Mouse (Mus musculus) myocyte (in vitro differentiated cells): ENCODE data around the gene Arhgap10. TPM values are rescaled to one million over a fixed set of nuclear protein-coding genes. Genes with fewer than 3 reads are reported as not detected.

Experiments used
- H3K27me3 ChIP-seq: one replicate; pipeline ENCODE4 v1.6.1; 2011; ENCODE audit not compliant: control insufficient read depth, insufficient read depth, insufficient read length
- H3K36me3 ChIP-seq: one replicate; pipeline ENCODE4 v1.6.1; 2011; ENCODE audit not compliant: control insufficient read depth, insufficient read depth
- H3K4me2 ChIP-seq: one replicate; pipeline ENCODE4 v1.6.1; 2011; ENCODE audit warnings: low read depth, control low read depth
- H3K4me3 ChIP-seq: one replicate; pipeline ENCODE4 v1.5.1; 2011; ENCODE audit warnings: mild to moderate bottlenecking, control low read depth, moderate library complexity
- H3K79me2 ChIP-seq: one replicate; pipeline ENCODE4 v1.6.1; 2011; ENCODE audit not compliant: control insufficient read depth, insufficient read depth
- H3ac ChIP-seq: one replicate; pipeline ENCODE4 v1.6.1; 2011; ENCODE audit not compliant: control insufficient read depth, insufficient read length
- CEBPB ChIP-seq: IDR thresholded peaks from 2 replicates; pipeline ENCODE4 v1.6.1; 2011; ENCODE audit warnings: mild to moderate bottlenecking, moderate library complexity; ENCODE audit not compliant: poor library complexity, insufficient read depth, severe bottlenecking
- E2F4 ChIP-seq: IDR thresholded peaks from one replicate; pipeline ENCODE4 v1.6.1; 2011; ENCODE audit warnings: mild to moderate bottlenecking, control low read depth, moderate library complexity; ENCODE audit not compliant: insufficient read depth
- MAX ChIP-seq: IDR thresholded peaks from one replicate; pipeline ENCODE4 v1.6.1; 2011; ENCODE audit warnings: low read depth, mild to moderate bottlenecking, control low read depth
- MYOD1 ChIP-seq, 3 experiments: IDR thresholded peaks; one replicate each; pipeline ENCODE4 v1.6.1; 2011; ENCODE audit warnings: control low read depth in 2 of 3, low read depth in 2 of 3, mild to moderate bottlenecking in 2 of 3, moderate library complexity in 1 of 3; ENCODE audit not compliant: insufficient read length in 2 of 3, control insufficient read depth in 1 of 3
- MYOG ChIP-seq, 3 experiments: IDR thresholded peaks; one replicate each; pipeline ENCODE4 v1.6.1; 2011; ENCODE audit warnings: control low read depth in 2 of 3, low read depth in 2 of 3, mild to moderate bottlenecking in 2 of 3; ENCODE audit not compliant: insufficient read length in 2 of 3, control insufficient read depth in 1 of 3, insufficient read depth in 1 of 3
- POLR2A ChIP-seq: IDR thresholded peaks from one replicate; pipeline ENCODE4 v1.6.1; 2011; ENCODE audit warnings: low read depth, mild to moderate bottlenecking, control low read depth, moderate library complexity; ENCODE audit not compliant: insufficient read length
- POLR2AphosphoS2 ChIP-seq: IDR thresholded peaks from one replicate; pipeline ENCODE4 v1.6.1; 2011; ENCODE audit warnings: low read depth, control low read depth; ENCODE audit not compliant: insufficient read length
- REST ChIP-seq: IDR thresholded peaks from one replicate; pipeline ENCODE4 v1.6.1; 2011; ENCODE audit warnings: mild to moderate bottlenecking, control low read depth, moderate library complexity; ENCODE audit not compliant: insufficient read depth, insufficient read length
- SRF ChIP-seq: IDR thresholded peaks from one replicate; pipeline ENCODE4 v1.6.1; 2011; ENCODE audit warnings: low read depth; ENCODE audit not compliant: control insufficient read depth, insufficient read length
- TCF12 ChIP-seq: IDR thresholded peaks from one replicate; pipeline ENCODE4 v1.6.1; 2011; ENCODE audit warnings: mild to moderate bottlenecking, control low read depth; ENCODE audit not compliant: poor library complexity, insufficient read depth, severe bottlenecking
- TCF3 ChIP-seq: IDR thresholded peaks from one replicate; pipeline ENCODE4 v1.6.1; 2011; ENCODE audit warnings: low read depth, control low read depth; ENCODE audit not compliant: insufficient read length
- USF1 ChIP-seq: IDR thresholded peaks from one replicate; pipeline ENCODE4 v1.6.1; 2011; ENCODE audit warnings: low read depth, mild to moderate bottlenecking, control low read depth, moderate library complexity
- polyA plus RNA-seq: library from polyadenylated mRNA; unstranded; fragments of >200 nt; fragmentation: generic; extraction: Trizol; gene quantifications from one replicate; pipeline ENCODE4 v1.2.1, GENCODE M21; 2012; ENCODE audit warnings: missing spikeins

The Arhgap10 gene
- polyA plus RNA-seq, 1 experiment, result 18.1 TPM

GRCm38 (mm10) chr8:77506539-77506938 is 11.2 kb downstream of the Arhgap10 start:
- H3K27me3 ChIP-seq, result no peaks in the 10 kb centered on the region
- H3K36me3 ChIP-seq, result no peaks in the 10 kb centered on the region
- no peak for TF ChIP-seq SRF
- no peak for TF ChIP-seq POLR2AphosphoS2
- no peak for TF ChIP-seq MYOD1 (IDR thresholded peaks at IDR 0.05; ENCODE audit: control insufficient read depth in 1 of 3, insufficient read length in 2 of 3, low read depth in 2 of 3)
- no peak for TF ChIP-seq TCF12
- TF ChIP-seq MAX, result no peak
- no peak for TF ChIP-seq E2F4
- TF ChIP-seq POLR2A, result no peak
- no peak for TF ChIP-seq TCF3
- TF ChIP-seq CEBPB, result no peak
- TF ChIP-seq REST, result no peak
- TF ChIP-seq MYOG (IDR thresholded peaks at IDR 0.05; ENCODE audit: control insufficient read depth in 1 of 3, insufficient read depth in 1 of 3, insufficient read length in 2 of 3, low read depth in 2 of 3), result no peak
- TF ChIP-seq USF1, result no peak
- no peak overlapping the region for H3K4me3 ChIP-seq
- no peak overlapping the region for H3K4me2 ChIP-seq
- peaks cover 73% of the 10 kb centered on the region for H3K79me2 ChIP-seq
- no peak overlapping the region for H3ac ChIP-seq

DNA sequence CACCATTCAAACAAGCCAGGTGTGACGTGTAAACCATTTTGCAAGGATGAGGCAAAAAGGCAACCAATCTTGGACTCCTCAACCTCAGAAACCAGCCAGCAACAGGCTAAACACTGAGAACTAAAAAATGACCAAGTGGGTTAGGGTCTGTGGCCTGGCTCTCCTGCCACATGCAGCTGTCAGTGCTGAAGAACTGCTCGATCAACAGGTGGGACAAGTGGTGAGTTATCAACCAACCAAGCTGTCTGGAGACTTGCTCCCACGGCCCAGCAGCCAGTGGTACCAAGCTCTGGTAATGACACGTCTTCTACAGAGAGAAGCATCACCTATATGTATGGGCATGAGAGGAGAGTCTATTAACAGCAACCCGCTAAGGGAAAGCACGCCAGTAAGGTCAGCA is 15.2 kb downstream of the Arhgap10 start:
- Histone ChIP-seq H3K36me3 (no peaks in the 10 kb centered on the region), H3K79me2 (peaks cover 84% of the 10 kb centered on the region), H3K4me3 (no peak overlapping the region), H3K4me2 (no peak overlapping the region), H3ac (no peak overlapping the region), H3K27me3 (no peaks in the 10 kb centered on the region)
- TF ChIP-seq MYOG (IDR thresholded peaks at IDR 0.05; ENCODE audit: control insufficient read depth in 1 of 3, insufficient read depth in 1 of 3, insufficient read length in 2 of 3, low read depth in 2 of 3) (peak in 2 of 3 experiments; percentile 67 to 76), REST (no peak), E2F4 (no peak), MYOD1 (IDR thresholded peaks at IDR 0.05; ENCODE audit: control insufficient read depth in 1 of 3, insufficient read length in 2 of 3, low read depth in 2 of 3) (peak in 2 of 3 experiments; percentile 72 to 84)

DNA sequence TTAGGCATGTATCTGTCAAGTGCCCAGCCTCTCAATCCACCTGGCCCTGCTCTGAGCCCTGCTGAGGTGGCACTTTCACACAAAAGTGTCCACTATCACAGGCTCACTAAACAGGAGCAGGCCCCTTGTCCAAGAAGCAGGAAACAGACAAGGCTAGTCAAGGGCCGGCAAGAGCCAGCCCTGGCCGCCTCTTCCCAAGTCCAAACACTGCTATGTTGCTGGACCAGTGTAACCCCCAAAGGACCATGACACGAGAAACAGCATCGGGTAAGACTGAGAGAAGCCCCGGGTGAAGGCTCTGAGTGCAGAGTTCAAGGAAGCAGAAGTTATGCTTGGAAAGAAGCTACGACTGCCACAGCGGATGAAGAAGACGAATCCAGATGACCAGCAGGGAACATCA is 16.6 kb downstream of the Arhgap10 start:
- Histone ChIP-seq H3K4me2 (no peak overlapping the region), H3K4me3 (no peak overlapping the region), H3ac (no peak overlapping the region), H3K27me3 (no peaks in the 10 kb centered on the region), H3K36me3 (no peaks in the 10 kb centered on the region), H3K79me2 (peaks cover 81% of the 10 kb centered on the region)
- TF ChIP-seq CEBPB (no peak), MYOG (IDR thresholded peaks at IDR 0.05; ENCODE audit: control insufficient read depth in 1 of 3, insufficient read depth in 1 of 3, insufficient read length in 2 of 3, low read depth in 2 of 3) (no peak), REST (no peak), MYOD1 (IDR thresholded peaks at IDR 0.05; ENCODE audit: control insufficient read depth in 1 of 3, insufficient read length in 2 of 3, low read depth in 2 of 3) (no peak), POLR2AphosphoS2 (no peak), MAX (no peak), POLR2A (no peak), E2F4 (no peak), TCF3 (no peak), SRF (no peak), USF1 (no peak), TCF12 (no peak)

GRCm38 (mm10) chr8:77500264-77500663 is 17.5 kb downstream of the Arhgap10 start:
- Histone ChIP-seq H3K36me3 (no peaks in the 10 kb centered on the region), H3K79me2 (peaks cover 83% of the 10 kb centered on the region), H3ac (no peak overlapping the region), H3K27me3 (no peaks in the 10 kb centered on the region), H3K4me3 (no peak overlapping the region), H3K4me2 (no peak overlapping the region)
- no peak for TF ChIP-seq MAX
- TF ChIP-seq CEBPB, result no peak
- TF ChIP-seq E2F4, result no peak
- TF ChIP-seq SRF, result no peak
- no peak for TF ChIP-seq MYOD1 (IDR thresholded peaks at IDR 0.05; ENCODE audit: control insufficient read depth in 1 of 3, insufficient read length in 2 of 3, low read depth in 2 of 3)
- no peak for TF ChIP-seq USF1
- no peak for TF ChIP-seq TCF3
- no peak for TF ChIP-seq MYOG (IDR thresholded peaks at IDR 0.05; ENCODE audit: control insufficient read depth in 1 of 3, insufficient read depth in 1 of 3, insufficient read length in 2 of 3, low read depth in 2 of 3)
- no peak for TF ChIP-seq POLR2A
- TF ChIP-seq REST, result no peak
- TF ChIP-seq POLR2AphosphoS2, result no peak
- TF ChIP-seq TCF12, result no peak

DNA sequence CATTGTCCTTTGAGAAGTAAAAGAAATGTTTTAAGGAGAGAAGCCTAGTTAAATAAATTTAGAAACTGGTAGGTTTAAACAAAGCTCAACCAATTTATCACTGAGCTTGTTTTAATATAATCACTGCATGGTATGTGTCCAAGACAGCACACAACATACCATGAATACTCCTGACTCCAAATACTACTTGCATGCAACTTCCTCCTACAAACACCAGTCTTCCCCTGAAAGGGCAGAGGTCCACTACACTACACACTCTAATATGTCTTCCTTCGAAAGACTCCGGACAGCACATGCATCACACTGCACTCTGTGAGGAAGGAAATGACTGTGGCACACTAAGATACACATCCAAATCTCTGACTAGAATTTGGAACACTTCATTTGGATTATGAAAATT is 20.3 kb downstream of the Arhgap10 start:
- TF ChIP-seq E2F4, result no peak
- no peak for TF ChIP-seq POLR2AphosphoS2
- no peak for TF ChIP-seq CEBPB
- no peak for TF ChIP-seq MYOD1 (IDR thresholded peaks at IDR 0.05; ENCODE audit: control insufficient read depth in 1 of 3, insufficient read length in 2 of 3, low read depth in 2 of 3)
- no peak for TF ChIP-seq USF1
- TF ChIP-seq TCF3, result no peak
- no peak for TF ChIP-seq REST
- TF ChIP-seq POLR2A, result no peak
- no peak for TF ChIP-seq TCF12
- Histone ChIP-seq H3K4me2 (no peak overlapping the region), H3K36me3 (no peaks in the 10 kb centered on the region)

More for the DNA sequence above, 20.3 kb downstream of the Arhgap10 start:
- Histone ChIP-seq H3K27me3 (no peaks in the 10 kb centered on the region), H3K79me2 (peaks cover 79% of the 10 kb centered on the region), H3ac (no peak overlapping the region), H3K4me3 (no peak overlapping the region)
